Mouse (Mus musculus): ENCODE data around the gene Bst1. TPM values are rescaled to one million over a fixed set of nuclear protein-coding genes. Genes with fewer than 3 reads are reported as not detected.

The Bst1 gene
- total and polyA plus RNA-seq, 3 experiments, result 1.1 TPM; not detected in 2

DNA sequence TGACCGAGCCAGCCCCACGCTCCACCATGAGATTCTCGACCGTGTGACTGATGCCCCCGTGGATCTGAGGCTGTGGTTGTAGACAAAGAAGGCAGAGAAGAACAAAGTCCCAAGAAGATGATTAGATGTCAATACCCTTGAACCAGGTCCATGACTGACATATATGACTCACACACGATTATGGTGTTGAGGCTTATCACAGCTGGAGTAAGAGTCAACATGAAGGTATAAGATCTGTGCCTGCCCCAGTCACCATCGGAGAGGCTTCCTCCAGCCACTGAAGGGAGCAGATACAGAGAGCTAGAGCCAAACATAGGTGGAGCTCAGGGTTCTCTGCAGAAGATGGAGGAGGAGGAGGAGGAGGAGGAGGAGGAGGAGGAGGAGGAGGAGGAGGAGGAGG, 12.3 kb upstream of the Bst1 start:
- no peak for TF ChIP-seq TAL1 (conservative IDR thresholded peaks at IDR 0.05; ENCODE audit: low read depth, low read length)
- TF ChIP-seq GATA2 (IDR thresholded peaks at IDR 0.05; ENCODE audit: borderline replicate concordance, low read depth, low read length), result no peak
- Histone ChIP-seq H3K36me3 (replicated peaks) (no peaks in the 10 kb centered on the region), H3K4me1 (ENCODE audit: insufficient read depth, low read depth, low read length) (no peaks in the 10 kb centered on the region), H3K9me3 (replicated peaks) (no peaks in the 10 kb centered on the region), H3K27me3 (ENCODE audit: insufficient read depth, low read length) (peaks cover 2% of the 10 kb centered on the region; the same call in 1 of the 2 replicates), H3K4me3 (ENCODE audit: low read depth, low read length) (no peak overlapping the region)
- ATAC-seq (ENCODE audit: extremely low read depth, insufficient number of reproducible peaks, low FRiP score, poor library complexity, severe bottlenecking) (no peak), DNase-seq (ENCODE audit: low spot score) (no peak)

DNA sequence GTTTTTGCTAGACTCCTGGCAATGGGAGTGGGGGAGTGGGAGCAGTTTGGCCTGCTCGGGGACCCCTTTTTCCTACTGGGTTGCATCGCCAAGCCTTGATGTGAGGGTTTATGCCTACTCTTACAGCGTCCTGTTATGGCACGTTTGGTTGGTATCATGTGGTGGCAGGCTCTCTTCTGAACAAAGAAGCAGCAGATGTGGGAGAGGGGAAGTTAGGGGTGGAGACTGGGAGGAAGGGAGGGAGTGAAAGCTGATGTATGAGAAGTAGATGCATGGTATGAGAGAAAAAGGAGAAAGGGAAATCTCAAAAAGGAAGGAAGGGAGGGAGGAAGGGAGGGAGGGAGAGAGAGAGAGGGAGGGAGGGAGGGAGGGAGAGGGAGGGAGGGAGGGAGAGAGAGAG, 11.8 kb upstream of the Bst1 start:
- H3K36me3 ChIP-seq (replicated peaks), result no peaks in the 10 kb centered on the region
- DNase-seq (ENCODE audit: low spot score) (no peak), ATAC-seq (ENCODE audit: extremely low read depth, insufficient number of reproducible peaks, low FRiP score, poor library complexity, severe bottlenecking) (no peak)
- TF ChIP-seq GATA1 (IDR thresholded peaks at IDR 0.05; ENCODE audit: borderline replicate concordance, low read length), result no peak
- no peak for TF ChIP-seq POLR2AphosphoS5 (IDR thresholded peaks at IDR 0.05; ENCODE audit: insufficient replicate concordance, low read depth, low read length)
- TF ChIP-seq TAL1 (conservative IDR thresholded peaks at IDR 0.05; ENCODE audit: low read depth, low read length), result no peak
- TF ChIP-seq CTCF (IDR thresholded peaks at IDR 0.05; ENCODE audit: low read depth, low read length), result no peak
- TF ChIP-seq GATA2 (IDR thresholded peaks at IDR 0.05; ENCODE audit: borderline replicate concordance, low read depth, low read length), result no peak
- no peaks in the 10 kb centered on the region for H3K4me1 ChIP-seq (ENCODE audit: insufficient read depth, low read depth, low read length)
- peaks cover 2% of the 10 kb centered on the region; the same call in 1 of the 2 replicates for H3K27me3 ChIP-seq (ENCODE audit: insufficient read depth, low read length)
- H3K4me3 ChIP-seq (ENCODE audit: low read depth, low read length), result no peak overlapping the region
- H3K9me3 ChIP-seq (replicated peaks), result no peaks in the 10 kb centered on the region

DNA sequence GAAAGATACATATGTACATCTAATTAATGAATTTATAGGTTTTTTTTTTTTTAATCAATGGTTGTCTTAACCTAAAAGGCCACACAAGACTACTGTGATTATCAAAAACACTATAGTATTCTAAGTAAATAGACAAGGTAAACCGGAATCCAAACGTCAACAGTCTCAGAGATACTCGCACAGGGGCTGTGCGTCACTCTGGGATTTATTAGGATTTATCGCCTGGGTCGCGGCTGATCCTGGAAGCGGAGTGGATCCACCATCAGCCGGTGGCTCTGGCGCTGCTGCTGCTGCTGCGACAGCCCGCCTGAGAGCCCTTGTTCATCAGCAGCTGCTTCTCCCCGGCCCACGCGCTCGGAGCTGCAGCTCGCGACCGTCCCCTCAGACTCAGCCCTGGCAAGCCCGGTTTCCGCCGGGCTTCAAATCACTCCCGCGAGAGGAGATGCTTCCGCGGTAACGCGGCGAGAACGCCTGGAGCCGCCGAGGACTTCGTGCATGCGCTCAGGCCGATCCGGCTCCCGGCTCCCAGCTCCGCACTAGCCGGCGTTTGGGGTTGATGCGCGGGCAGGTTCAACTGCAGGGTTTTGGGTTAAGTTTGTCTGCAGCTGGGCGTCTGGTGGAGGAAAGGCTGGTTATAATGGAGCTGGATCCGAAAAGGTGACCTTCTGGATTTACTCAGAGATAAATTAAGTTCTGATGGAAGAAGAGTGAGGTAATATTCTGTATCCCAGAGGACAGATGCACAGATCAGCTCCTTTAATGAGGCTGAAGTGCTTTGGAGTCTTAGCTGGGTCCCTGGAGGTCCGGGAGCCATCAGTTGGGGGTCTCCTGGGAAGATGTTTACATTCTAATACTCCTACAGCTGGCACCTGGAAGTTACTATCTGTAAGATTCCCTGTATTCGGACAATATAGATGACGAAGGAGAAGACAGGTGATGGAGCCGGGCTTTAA, 10.7 kb upstream of the Bst1 start:
- no peak overlapping the region for H3K4me3 ChIP-seq (ENCODE audit: low read depth, low read length)
- ATAC-seq (ENCODE audit: extremely low read depth, insufficient number of reproducible peaks, low FRiP score, poor library complexity, severe bottlenecking), result no peak

DNA sequence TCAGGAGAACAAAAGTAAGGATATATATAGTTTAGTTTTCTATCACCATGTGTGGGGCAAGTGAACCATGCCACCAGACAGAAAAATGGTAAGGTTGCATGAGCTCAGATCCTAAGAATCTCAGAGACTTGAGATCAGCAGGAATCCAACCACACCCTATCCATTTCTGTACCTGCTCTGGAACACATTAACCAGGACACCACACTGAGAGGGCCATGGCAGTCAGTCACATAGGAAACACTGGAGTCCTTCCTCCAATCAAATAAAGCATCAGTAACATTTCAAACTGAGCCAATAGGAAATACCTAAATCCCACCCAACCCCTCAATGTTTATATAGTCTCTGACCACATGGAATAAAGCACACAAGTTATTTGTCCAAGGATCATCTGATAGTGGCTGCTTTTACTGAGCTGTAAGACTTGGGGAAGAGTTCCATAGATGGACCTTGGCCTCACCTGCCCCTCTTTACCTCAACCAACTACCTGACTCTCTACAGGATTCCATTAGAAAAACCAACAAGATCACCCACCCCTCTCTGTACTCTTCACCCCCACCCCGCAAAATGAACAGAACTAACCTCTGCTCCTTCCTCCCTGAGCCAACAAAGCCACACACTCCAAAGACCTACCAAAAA, 8.1 kb upstream of the Bst1 start:
- H3K4me1 ChIP-seq (ENCODE audit: insufficient read depth, low read depth, low read length), result no peaks in the 10 kb centered on the region
- H3K36me3 ChIP-seq (replicated peaks), result no peaks in the 10 kb centered on the region
- TF ChIP-seq TAL1 (conservative IDR thresholded peaks at IDR 0.05; ENCODE audit: low read depth, low read length), result no peak
- no peak for TF ChIP-seq CTCF (IDR thresholded peaks at IDR 0.05; ENCODE audit: low read depth, low read length)
- no peak for TF ChIP-seq GATA1 (IDR thresholded peaks at IDR 0.05; ENCODE audit: borderline replicate concordance, low read length)
- no peak for TF ChIP-seq POLR2AphosphoS5 (IDR thresholded peaks at IDR 0.05; ENCODE audit: insufficient replicate concordance, low read depth, low read length)
- TF ChIP-seq GATA2 (IDR thresholded peaks at IDR 0.05; ENCODE audit: borderline replicate concordance, low read depth, low read length), result no peak
- H3K27me3 ChIP-seq (ENCODE audit: insufficient read depth, low read length), result peaks cover 9% of the 10 kb centered on the region
- H3K4me3 ChIP-seq (ENCODE audit: low read depth, low read length), result no peak overlapping the region
- DNase-seq (ENCODE audit: low spot score), result no peak
- no peaks in the 10 kb centered on the region for H3K9me3 ChIP-seq (replicated peaks)
- no peak for ATAC-seq (ENCODE audit: extremely low read depth, insufficient number of reproducible peaks, low FRiP score, poor library complexity, severe bottlenecking)

More for the DNA sequence above, 10.7 kb upstream of the Bst1 start:
- Histone ChIP-seq H3K9me3 (replicated peaks) (no peaks in the 10 kb centered on the region), H3K4me1 (ENCODE audit: insufficient read depth, low read depth, low read length) (no peaks in the 10 kb centered on the region), H3K36me3 (replicated peaks) (no peaks in the 10 kb centered on the region), H3K27me3 (ENCODE audit: insufficient read depth, low read length) (peaks cover 2% of the 10 kb centered on the region; the same call in 1 of the 2 replicates)
- DNase-seq (ENCODE audit: low spot score), result no peak
- no peak for TF ChIP-seq CTCF (IDR thresholded peaks at IDR 0.05; ENCODE audit: low read depth, low read length)
- no peak for TF ChIP-seq POLR2AphosphoS5 (IDR thresholded peaks at IDR 0.05; ENCODE audit: insufficient replicate concordance, low read depth, low read length)
- no peak for TF ChIP-seq GATA1 (IDR thresholded peaks at IDR 0.05; ENCODE audit: borderline replicate concordance, low read length)
- no peak for TF ChIP-seq TAL1 (conservative IDR thresholded peaks at IDR 0.05; ENCODE audit: low read depth, low read length)
- TF ChIP-seq GATA2 (IDR thresholded peaks at IDR 0.05; ENCODE audit: borderline replicate concordance, low read depth, low read length), result no peak

DNA sequence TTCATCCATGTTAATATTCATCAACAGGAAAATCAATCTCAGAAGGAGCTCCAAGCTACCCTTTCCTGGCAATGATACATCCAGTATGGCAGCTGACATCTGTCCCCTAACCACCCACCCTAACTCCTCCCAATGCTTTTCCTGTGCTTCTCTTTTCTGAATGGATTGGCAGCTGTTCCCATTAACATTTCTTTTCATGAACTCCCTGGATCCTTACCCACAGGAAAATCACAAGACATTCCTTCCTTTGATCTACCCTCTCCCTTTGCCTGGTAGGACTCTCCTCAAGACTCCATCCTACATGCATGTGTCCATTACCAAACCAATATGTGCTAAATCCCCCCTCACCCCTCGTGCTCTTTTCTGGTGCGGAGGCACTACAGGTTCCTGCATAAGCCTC, 4.1 kb upstream of the Bst1 start:
- no peak for TF ChIP-seq GATA2 (IDR thresholded peaks at IDR 0.05; ENCODE audit: borderline replicate concordance, low read depth, low read length)
- no peak for TF ChIP-seq CTCF (IDR thresholded peaks at IDR 0.05; ENCODE audit: low read depth, low read length)
- TF ChIP-seq POLR2AphosphoS5 (IDR thresholded peaks at IDR 0.05; ENCODE audit: insufficient replicate concordance, low read depth, low read length), result no peak
- TF ChIP-seq GATA1 (IDR thresholded peaks at IDR 0.05; ENCODE audit: borderline replicate concordance, low read length), result no peak
- TF ChIP-seq TAL1 (conservative IDR thresholded peaks at IDR 0.05; ENCODE audit: low read depth, low read length), result no peak
- no peaks in the 10 kb centered on the region for H3K4me1 ChIP-seq (ENCODE audit: insufficient read depth, low read depth, low read length)
- peaks cover 18% of the 10 kb centered on the region for H3K27me3 ChIP-seq (ENCODE audit: insufficient read depth, low read length)
- DNase-seq (ENCODE audit: low spot score) (no peak), ATAC-seq (ENCODE audit: extremely low read depth, insufficient number of reproducible peaks, low FRiP score, poor library complexity, severe bottlenecking) (no peak)
- no peaks in the 10 kb centered on the region for H3K36me3 ChIP-seq (replicated peaks)
- H3K4me3 ChIP-seq (ENCODE audit: low read depth, low read length), result no peak overlapping the region
- no peaks in the 10 kb centered on the region for H3K9me3 ChIP-seq (replicated peaks)

DNA sequence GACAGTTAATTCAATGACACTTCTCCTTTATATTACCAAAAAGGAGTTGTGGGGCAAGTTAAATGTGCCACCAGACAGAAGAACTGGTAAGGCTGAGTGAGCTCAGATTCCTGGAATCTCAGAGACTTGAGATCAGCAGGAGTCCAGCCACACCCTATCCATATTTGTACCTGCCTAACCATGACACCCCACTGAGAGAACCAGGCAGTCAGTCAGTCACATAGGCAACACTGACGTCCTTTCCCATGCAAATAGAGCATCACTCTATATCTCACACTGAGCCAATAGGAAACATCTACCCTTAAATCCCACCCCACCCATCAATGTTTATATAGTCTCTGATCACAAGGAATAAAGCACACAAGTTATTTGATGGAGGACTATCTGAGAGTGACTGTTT, 2.9 kb upstream of the Bst1 start:
- H3K4me1 ChIP-seq (ENCODE audit: insufficient read depth, low read depth, low read length), result no peaks in the 10 kb centered on the region
- no peaks in the 10 kb centered on the region for H3K36me3 ChIP-seq (replicated peaks)
- H3K4me3 ChIP-seq (ENCODE audit: low read depth, low read length), result no peak overlapping the region
- DNase-seq (ENCODE audit: low spot score) (no peak), ATAC-seq (ENCODE audit: extremely low read depth, insufficient number of reproducible peaks, low FRiP score, poor library complexity, severe bottlenecking) (no peak)
- H3K9me3 ChIP-seq (replicated peaks), result no peaks in the 10 kb centered on the region
- peaks cover 18% of the 10 kb centered on the region for H3K27me3 ChIP-seq (ENCODE audit: insufficient read depth, low read length)
- TF ChIP-seq CTCF (IDR thresholded peaks at IDR 0.05; ENCODE audit: low read depth, low read length) (no peak), POLR2AphosphoS5 (IDR thresholded peaks at IDR 0.05; ENCODE audit: insufficient replicate concordance, low read depth, low read length) (no peak), GATA2 (IDR thresholded peaks at IDR 0.05; ENCODE audit: borderline replicate concordance, low read depth, low read length) (no peak), GATA1 (IDR thresholded peaks at IDR 0.05; ENCODE audit: borderline replicate concordance, low read length) (no peak)

All from G1E (cell line).